Mouse (Mus musculus) CD8-positive naive resting alpha-beta T cell, adult 2 months (primary cell): ENCODE results near the gene Mis18a.

ENCODE experiments used
- DNase-seq, 2 experiments: peaks; one replicate each; pipeline ENCODE4 v3.0.0; 2022; ENCODE audit warnings: low read depth in 2 of 2, low spot score in 2 of 2

The Mis18a gene

GRCm38 (mm10) chr16:90727233-90728115 is at the start of gene Mis18a:
Mis18a (minus strand) TSS chr16:90727404.
- DNase-seq, result peak; percentile 91

GRCm38 (mm10) chr16:90775946-90776520 is 48.8 kb upstream of the Mis18a start:
- DNase-seq, result no peak

DNA sequence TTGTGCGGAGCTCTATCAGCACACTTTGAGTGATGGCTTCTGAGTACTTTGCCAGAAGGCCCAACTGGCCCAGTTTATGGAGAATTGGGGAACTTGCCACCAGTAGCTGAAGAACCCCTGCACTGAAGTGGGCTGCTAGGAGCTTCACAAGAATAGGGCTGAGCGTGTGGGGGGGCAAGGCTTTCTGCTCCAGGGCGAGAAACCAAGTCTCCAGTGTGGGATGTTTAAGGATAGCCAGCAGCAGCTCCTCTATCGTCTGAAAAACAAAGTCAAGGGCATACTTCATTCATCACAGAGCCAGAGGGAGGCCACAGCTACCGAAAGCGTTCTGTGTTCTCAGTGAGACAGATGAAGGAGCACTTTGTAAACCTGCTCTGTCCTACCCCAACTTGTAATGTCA is 47.4 kb upstream of the Mis18a start:
- DNase-seq, result no peak

DNA sequence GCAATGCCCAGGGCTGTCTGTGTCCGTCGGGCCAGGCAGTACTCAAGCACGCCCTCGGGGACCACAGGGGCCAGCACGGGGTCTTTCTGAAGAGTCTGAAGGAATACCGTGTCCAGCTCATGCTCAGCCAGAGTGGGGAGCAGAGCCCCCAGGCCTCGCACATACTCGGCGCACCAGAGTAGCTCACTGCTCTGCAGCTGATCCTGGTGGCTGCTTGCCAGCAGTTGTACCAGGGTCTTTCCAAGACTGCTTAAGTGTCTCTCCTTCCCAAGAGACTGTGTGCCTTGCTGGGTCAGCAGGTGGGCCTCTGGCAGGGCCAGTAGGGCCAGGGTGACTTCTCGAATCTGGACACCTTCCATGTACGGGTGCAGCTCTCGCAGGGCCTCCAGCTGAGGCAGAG is 47.0 kb upstream of the Mis18a start:
- DNase-seq, result no peak

DNA sequence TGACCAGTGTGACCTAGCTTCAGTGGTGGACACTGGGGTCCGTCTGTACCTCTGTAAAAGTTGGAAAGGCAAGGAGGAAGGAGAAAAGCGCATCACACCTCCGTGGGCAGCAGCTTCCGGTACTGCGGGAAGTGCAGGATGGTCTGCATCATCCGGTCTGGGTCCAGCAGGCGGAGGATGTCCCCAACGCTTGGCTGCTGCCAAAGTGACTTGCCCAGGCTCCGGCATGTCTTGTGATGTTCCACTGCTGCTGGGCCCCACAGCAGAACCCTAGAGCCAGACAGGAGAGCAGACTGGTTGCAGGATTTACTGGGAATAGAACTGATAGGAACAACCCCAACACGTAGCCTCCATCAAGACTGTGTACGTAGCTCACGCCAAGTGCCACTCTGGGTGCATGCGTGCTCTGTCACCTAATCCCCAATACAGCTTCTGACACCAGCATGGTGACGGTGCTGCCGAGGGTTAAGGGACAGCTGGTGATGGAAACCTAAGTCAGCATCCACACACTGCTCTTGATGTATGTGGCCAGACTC is 39.8 kb upstream of the Mis18a start:
- no peak for DNase-seq

- no peak for DNase-seq
Measured at GRCm38 (mm10) chr16:90765195-90765877, 38.1 kb upstream of the Mis18a start.

- no peak for DNase-seq
Measured at GRCm38 (mm10) chr16:90760515-90760914, 33.3 kb upstream of the Mis18a start.

- no peak for DNase-seq
Measured at GRCm38 (mm10) chr16:90759335-90759734, 32.1 kb upstream of the Mis18a start.

DNA sequence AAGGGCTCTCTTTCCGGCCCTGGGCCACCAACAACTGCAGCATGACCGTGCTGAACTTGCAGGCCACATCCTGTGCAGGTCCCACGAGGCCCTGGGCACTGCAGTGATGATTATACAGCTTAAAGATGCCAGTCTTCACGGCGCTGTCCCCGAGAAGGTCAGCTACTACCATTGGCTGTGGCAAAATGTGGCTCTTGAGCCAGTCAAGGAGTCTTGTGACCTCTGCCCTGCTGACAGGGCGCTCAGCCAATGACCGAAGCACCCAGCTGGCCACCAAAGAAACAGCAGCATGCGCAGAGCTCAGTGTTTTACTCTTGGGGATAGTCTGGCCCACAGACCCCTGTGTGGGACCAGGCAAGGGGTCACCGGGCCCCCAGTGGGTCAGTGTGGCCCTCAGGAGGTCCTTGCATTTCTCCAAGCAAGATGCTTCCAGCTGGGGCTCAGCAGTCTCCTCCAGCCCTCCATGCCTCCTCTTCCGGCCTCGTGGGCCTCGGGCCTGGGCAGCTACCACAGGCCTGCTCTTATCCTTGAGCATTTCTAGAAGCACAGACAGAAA is 26.3 kb upstream of the Mis18a start:
- DNase-seq, result no peak

DNA sequence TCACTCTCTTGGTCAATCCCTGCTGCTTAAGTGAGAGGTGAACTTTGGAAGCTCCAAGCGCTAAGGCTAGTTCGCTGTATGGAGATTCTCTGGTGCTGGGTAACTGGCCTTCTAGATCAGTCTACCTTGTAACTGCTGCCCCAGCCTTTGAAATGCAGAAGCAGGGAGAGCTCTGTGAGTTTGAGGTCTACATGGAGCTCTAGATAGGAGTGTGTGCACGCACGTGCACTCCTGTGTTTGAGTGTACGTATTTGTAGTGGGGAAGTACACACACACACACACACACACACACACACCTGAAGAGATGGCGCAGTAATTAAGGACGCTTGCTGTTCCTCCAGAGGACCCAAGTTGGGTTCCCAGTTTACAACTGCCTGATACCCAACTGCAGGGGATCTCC is 21.0 kb upstream of the Mis18a start:
- DNase-seq, result no peak

DNA sequence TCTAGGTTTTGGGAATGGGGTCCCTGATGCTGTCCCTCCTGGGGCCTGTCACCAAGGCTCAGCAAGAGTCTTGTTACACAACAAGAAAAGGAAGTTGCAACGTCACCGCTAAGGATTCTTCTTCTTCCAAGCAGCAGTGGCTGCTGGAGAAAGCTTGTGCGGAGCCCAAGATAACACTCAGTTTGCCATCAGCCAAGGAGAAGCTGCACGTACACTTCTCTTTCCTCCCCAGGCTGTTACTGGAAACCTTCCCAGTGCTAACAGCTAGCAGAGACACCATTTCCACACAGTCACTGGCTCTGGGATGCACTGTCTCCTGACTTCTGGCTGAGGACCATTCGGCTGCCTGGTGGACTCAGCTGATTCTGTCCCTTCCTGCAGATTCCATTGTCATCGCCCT is 19.9 kb upstream of the Mis18a start:
- DNase-seq, result no peak

DNA sequence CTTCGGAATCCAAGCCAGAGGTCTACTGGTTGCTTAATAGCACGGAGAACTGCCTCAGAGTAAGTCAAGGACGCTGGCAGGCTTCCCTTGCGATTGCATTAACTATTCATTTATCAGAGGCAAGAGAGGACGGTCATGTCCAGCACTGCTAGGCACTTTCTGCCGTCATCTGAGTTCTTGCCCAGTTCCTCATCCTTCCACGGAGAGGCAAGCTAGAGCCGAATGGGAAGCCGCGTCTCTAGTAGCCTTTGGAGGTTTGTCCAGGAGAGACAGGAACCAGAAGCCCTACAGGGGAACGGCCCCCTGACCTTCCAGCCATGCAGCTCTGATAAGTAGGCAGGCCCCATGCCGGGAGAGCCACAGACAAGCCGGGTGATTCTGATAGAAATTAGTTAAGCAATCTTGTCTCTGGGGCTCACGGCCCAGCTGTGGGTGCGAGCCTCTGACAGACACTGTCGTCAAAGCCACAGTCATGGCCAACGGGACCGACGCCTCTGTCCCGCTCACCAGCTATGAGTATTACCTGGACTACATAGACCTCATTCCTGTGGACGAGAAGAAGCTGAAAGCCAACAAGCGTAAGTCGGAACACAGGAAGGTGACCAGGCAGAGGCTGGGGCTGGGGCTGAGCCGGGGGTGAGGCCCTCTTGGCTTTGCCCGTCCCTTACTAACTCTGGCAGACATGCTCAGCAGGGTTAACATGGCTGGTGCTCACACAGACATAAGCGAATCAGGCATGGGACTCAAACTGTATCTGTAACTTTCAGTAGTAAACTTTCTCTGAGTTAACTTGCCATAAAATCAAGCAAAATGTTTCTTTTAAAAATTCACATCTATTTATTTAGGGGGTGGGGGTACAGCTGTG is 11.1 kb upstream of the Mis18a start, which contains the start of gene Mrap:
Gene Mrap (plus strand): TSS at position 116 of the 865 bp plus-strand sequence.
- DNase-seq, result no peak

DNA sequence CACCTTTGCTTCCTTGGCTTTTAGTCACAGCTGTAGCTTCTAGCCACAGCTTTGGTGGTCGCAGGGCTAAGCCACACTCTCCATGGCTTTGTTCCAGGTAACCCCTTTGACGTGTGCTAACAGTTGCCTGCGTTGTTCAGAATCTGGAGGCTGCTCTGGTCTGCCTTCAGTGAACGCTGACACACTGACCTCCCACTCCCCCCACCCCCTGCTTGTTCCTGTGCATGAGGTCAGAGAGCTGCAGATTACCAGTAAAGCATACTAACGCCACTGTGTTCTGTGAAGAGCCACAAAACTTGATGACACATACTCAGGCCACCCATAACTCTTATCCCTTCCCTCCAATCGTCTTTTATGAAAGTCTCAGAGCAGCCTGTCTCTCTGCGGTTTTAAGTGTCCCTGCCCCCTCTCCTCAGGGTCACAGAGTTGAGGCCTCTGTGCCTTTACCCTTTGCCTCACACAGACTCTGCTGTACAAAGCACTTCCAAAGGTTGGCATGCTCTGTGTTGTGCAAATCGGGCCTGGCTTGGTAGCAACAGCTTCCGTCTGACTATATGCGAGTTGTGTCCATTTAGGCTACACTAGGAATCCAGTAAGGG is 9.6 kb upstream of the Mis18a start:
- DNase-seq, result no peak

- no peak for DNase-seq
Measured at GRCm38 (mm10) chr16:90735611-90736010, 8.4 kb upstream of the Mis18a start.

- no peak for DNase-seq
Measured at GRCm38 (mm10) chr16:90726600-90727227, 490 bp downstream of the Mis18a start.

- DNase-seq, result no peak
Measured at GRCm38 (mm10) chr16:90724051-90724450, 3.2 kb downstream of the Mis18a start.

- no peak for DNase-seq
Measured at GRCm38 (mm10) chr16:90710313-90710712, 16.9 kb downstream of the Mis18a start.

DNA sequence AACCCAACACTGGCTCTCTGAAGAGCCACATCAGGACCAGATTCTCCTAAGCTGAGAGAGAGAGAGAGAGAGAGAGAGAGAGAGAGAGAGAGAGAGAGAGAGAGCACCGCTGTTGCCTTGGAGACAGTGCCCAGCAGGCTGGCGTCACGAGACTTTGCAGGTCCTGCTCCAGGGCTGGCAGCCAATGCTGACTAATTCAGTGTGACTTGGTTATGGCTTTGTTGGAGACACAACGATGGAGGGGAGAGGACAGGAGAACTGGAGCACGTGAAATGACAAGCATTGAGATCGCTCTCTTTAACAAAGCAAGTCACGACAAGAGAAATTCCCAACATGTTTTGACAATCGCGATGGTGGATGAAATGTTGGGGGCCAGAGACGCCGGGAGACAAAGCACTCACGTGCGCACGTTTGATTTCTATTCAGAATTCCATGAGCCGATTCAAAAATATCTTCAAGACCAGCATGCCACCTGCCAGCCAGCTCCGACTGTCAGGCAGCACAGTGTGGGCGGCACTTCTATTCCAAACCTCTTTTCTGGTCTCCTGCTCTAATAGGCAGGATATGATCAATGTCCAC is 17.4 kb downstream of the Mis18a start:
- no peak for DNase-seq

- no peak for DNase-seq
Measured at GRCm38 (mm10) chr16:90706279-90706678, 20.9 kb downstream of the Mis18a start.
